Mouse (Mus musculus) mature B cell (primary cell): ENCODE data around the gene Zbed3.

Source experiments
- in situ Hi-C: fragments of 300-500 bp; cut with MboI; formaldehyde crosslinking; loops from 2 replicates; pipeline ENCODE4 v1.14.3; 2019

The Zbed3 gene

GRCm38 (mm10) chr13:95332086-95332899 lies 8.9 kb downstream of the Zbed3 start:
- in situ Hi-C loops = no loop called here

- in situ Hi-C loops = no loop called here
These were observed 12.8 kb downstream of the Zbed3 start for GRCm38 (mm10) chr13:95336122-95336677.

- in situ Hi-C loops = no loop called here
These were observed 20.1 kb downstream of the Zbed3 start for GRCm38 (mm10) chr13:95343470-95343869.

GRCm38 (mm10) chr13:95345869-95346268 lies 22.5 kb downstream of the Zbed3 start:
- in situ Hi-C loops = no loop called here

GRCm38 (mm10) chr13:95347018-95347696 lies 23.7 kb downstream of the Zbed3 start:
- in situ Hi-C loops = no loop called here

- in situ Hi-C loops = no loop called here
These were observed 25.1 kb downstream of the Zbed3 start for GRCm38 (mm10) chr13:95348476-95348875.

GRCm38 (mm10) chr13:95358223-95358622 lies 34.8 kb downstream of the Zbed3 start:
- in situ Hi-C loops = no loop called here

GRCm38 (mm10) chr13:95363440-95363839 lies 40.0 kb downstream of the Zbed3 start:
- in situ Hi-C loops = no loop called here

- in situ Hi-C loops = no loop called here
These were observed 42.9 kb downstream of the Zbed3 start for GRCm38 (mm10) chr13:95366356-95366755.

- in situ Hi-C loops = loop anchor here (25.0 kb wide), 1 partner anchor 337 kb away; no protein-coding TSS in a partner anchor
These were observed 51.5 kb downstream of the Zbed3 start, which contains the start of gene Aggf1 for GRCm38 (mm10) chr13:95374701-95375553. Aggf1 (minus strand) TSS chr13:95375352.

- in situ Hi-C loops = loop anchor here (25.0 kb wide), 1 partner anchor 337 kb away; no protein-coding TSS in a partner anchor
These were observed 52.1 kb downstream of the Zbed3 start for GRCm38 (mm10) chr13:95375554-95375914.

GRCm38 (mm10) chr13:95376689-95377289 lies 53.4 kb downstream of the Zbed3 start:
- in situ Hi-C loops = loop anchor here (25.0 kb wide), 1 partner anchor 336 kb away; no protein-coding TSS in a partner anchor

- in situ Hi-C loops = loop anchor here (25.0 kb wide), 1 partner anchor 334 kb away; no protein-coding TSS in a partner anchor
These were observed 55.3 kb downstream of the Zbed3 start for GRCm38 (mm10) chr13:95378696-95379095.

GRCm38 (mm10) chr13:95382418-95382817 lies 59.0 kb downstream of the Zbed3 start:
- in situ Hi-C loops = loop anchor here (10.0 to 25.0 kb wide), 2 partner anchors 102 to 330 kb away; no protein-coding TSS in a partner anchor
